Mouse (Mus musculus) adrenal gland, adult 2 months (tissue): ENCODE results near the gene Ift20. TPM values are rescaled to one million over a fixed set of nuclear protein-coding genes. Genes with fewer than 3 reads are reported as not detected.

ENCODE experiments used
- DNase-seq: peaks from one replicate; pipeline ENCODE4 v3.0.0; 2021
- long read RNA-seq: library from polyadenylated mRNA; stranded (forward); transcript quantifications from one replicate; pipeline ENCODE4 v2.0.0, GENCODE M21; 2021
- polyA plus RNA-seq: library from polyadenylated mRNA; depleted of rRNA; stranded (reverse); fragments of >200 nt; gene quantifications from 2 replicates; pipeline ENCODE4 v1.2.3, GENCODE M21; 2012; rRNA removed
- total RNA-seq, 2 experiments: library from RNA; stranded (reverse); gene quantifications; 2 replicates each; pipeline ENCODE4 v1.2.3; 2021

Ift20 gene
- 100 to 1,000 TPM in 1 of 2 experiments, 10 to 100 TPM in 1; 81.7 to 109 TPM for total RNA-seq
- polyA plus RNA-seq: 86.5 and 115 TPM in 2 replicates
- long read RNA-seq, transcript Ift20-202 (5 exons, 582 nt): major isoform, 41 of 96 reads
- long read RNA-seq, transcript Ift20-203 (6 exons, 1,141 nt): minor isoform, 38 of 96 reads
- long read RNA-seq, partial matches to known transcripts: 3 of 96 reads
- long read RNA-seq, other reads (novel, unspliced or antisense): 7 of 96 reads

GRCm38 (mm10) chr11:78536080-78536689 is at the start of gene Ift20, which contains the start of gene Tnfaip1:
TSS of gene Ift20 (plus strand) at chr11:78536361.
TSS of gene Tnfaip1 (minus strand) at chr11:78536332.
- peak; percentile 99 for DNase-seq

GRCm38 (mm10) chr11:78488168-78488567 is 48.0 kb upstream of the Ift20 start:
- DNase-seq: peak; percentile 69

GRCm38 (mm10) chr11:78490781-78491241 is 45.4 kb upstream of the Ift20 start:
- DNase-seq: peak; percentile 68

- DNase-seq: peak; percentile 34
Measured at GRCm38 (mm10) chr11:78495904-78496303, 40.3 kb upstream of the Ift20 start.

- DNase-seq: peak; percentile 35
Measured at GRCm38 (mm10) chr11:78497071-78497541, 39.1 kb upstream of the Ift20 start.

- peak; percentile 96 for DNase-seq
Measured at GRCm38 (mm10) chr11:78497544-78498522, 38.3 kb upstream of the Ift20 start, which contains the start of gene Sarm1. TSS of gene Sarm1 (minus strand) at chr11:78497754.

GRCm38 (mm10) chr11:78499004-78499403 is 37.2 kb upstream of the Ift20 start, which contains the start of gene Vtn:
TSS of gene Vtn (plus strand) at chr11:78499091.
- peak; percentile 26 for DNase-seq

GRCm38 (mm10) chr11:78499543-78499942 is 36.6 kb upstream of the Ift20 start:
- no peak for DNase-seq

- DNase-seq: no peak
Measured at GRCm38 (mm10) chr11:78500623-78501202, 35.4 kb upstream of the Ift20 start.

- DNase-seq: no peak
Measured at GRCm38 (mm10) chr11:78501529-78501928, 34.6 kb upstream of the Ift20 start.

- DNase-seq: no peak
Measured at GRCm38 (mm10) chr11:78502909-78503650, 33.1 kb upstream of the Ift20 start, which contains the start of gene Sebox. TSS of gene Sebox (plus strand) at chr11:78503447.

GRCm38 (mm10) chr11:78505430-78505829 is 30.7 kb upstream of the Ift20 start:
- no peak for DNase-seq

GRCm38 (mm10) chr11:78509148-78509547 is 27.0 kb upstream of the Ift20 start:
- DNase-seq: no peak

GRCm38 (mm10) chr11:78512025-78512957 is 23.9 kb upstream of the Ift20 start, which contains the start of the genes Tmem199 and Poldip2:
TSS of gene Tmem199 (minus strand) at chr11:78512172.
TSS of gene Poldip2 (plus strand) at chr11:78512193.
- DNase-seq: peak; percentile 94

GRCm38 (mm10) chr11:78513106-78513790 is 22.9 kb upstream of the Ift20 start:
- DNase-seq: no peak

GRCm38 (mm10) chr11:78515549-78516325 is 20.4 kb upstream of the Ift20 start:
- DNase-seq: no peak

GRCm38 (mm10) chr11:78518931-78519330 is 17.2 kb upstream of the Ift20 start:
- DNase-seq: no peak

GRCm38 (mm10) chr11:78521880-78522279 is 14.3 kb upstream of the Ift20 start:
- no peak for DNase-seq
